Mouse (Mus musculus): Measurements from ENCODE around the gene A630095N17Rik.

The A630095N17Rik gene

DNA sequence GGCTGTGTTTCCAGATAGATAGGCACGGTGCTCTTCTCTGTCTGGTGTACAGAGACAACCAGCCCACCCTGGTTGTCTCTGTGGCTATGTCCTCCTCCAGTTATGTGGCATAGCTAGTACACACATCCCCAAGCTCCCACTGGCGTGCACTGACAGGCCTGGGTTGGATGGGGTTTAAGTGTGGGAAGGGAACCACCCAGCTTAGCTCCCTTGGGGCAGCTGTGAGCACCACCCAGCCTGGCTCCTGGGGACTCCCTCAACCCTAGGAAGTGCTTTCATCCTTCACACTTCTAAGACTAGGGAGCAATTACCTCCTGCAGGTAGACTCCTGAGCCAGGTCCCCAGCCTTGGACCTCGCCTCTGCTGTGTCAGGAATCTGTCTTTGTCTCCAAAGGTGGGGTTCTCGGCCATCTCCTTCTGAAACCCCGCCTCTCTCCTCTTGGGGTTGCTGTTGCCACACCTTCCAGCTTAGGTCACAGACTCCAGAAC lies at the start of gene A630095N17Rik:
Gene A630095N17Rik (minus strand): TSS at position 439 of the 489 bp plus-strand sequence.
- DNase-seq (ENCODE audit: low read depth, low spot score) = no peak

DNA sequence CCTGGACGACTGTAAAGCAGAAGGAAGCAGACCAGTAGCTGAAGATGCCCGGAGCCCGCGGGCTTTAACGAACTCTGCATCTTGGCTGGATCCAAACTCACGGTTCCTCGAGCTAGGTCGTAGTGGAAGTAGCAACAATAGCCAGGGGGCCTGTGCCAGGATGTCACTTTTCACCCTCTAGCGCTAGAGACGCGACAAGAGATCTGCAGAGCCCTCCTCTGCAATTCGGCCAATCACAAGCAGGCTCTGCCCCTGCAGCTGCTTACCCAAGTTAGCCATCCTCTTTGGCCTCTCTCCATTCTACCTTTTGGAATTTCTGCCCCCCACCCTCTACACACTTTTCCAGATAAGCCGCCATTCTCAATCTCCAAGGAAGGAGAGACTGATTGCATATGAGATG lies 46.3 kb upstream of the A630095N17Rik start, which contains the start of gene Resp18:
Gene Resp18 (minus strand): TSS at position 188 of the 400 bp plus-strand sequence.
- no peak for DNase-seq (ENCODE audit: low read depth, low spot score)

DNA sequence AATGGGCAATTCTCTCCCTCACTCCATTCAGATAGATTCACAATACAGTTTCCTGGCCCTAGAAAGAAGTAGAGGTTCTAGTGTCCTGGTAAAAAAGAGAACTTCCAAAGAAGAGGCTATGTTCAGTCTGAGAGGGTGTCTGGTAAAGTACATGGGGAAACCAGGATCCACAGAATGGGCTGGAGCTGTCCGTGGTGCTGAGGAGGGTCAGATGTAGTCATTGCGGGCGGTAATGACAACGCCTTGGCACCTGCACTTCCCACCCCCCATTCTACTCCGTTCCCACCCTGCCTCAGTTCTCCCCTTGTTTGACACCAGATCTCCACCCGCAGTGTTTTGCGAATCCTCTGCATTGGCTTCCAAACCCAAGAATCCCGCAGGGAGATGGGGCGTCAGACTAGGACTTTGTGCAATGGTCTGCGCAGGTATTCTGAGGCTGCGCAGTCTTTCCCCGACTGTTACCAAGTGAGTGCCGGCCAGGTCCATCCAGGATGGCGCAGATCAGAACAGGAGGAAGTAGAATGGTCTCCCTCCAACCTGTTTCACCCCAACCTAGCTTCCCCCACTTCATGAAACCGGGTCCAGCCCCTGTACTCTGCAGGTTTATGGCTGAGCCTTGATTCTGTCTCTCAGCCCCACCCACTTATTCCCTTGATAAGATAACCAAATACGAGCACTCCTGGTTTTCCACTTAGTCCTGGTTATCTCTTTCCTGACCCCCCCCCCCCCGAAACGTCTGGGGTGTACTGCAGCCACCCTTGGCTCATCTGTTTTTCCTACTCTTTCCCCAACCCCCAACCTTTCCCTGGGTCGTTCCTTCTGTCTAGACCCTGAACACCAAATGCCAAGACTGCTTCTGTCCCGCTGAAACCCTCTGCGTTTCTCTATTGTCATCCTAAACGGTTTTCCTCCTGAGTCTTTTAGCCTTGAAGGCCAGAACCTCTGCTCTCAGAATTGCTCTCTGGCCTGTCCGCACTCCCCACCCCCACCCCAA lies 45.6 kb upstream of the A630095N17Rik start:
- peak; percentile 74 for DNase-seq (ENCODE audit: low read depth, low spot score)

DNA sequence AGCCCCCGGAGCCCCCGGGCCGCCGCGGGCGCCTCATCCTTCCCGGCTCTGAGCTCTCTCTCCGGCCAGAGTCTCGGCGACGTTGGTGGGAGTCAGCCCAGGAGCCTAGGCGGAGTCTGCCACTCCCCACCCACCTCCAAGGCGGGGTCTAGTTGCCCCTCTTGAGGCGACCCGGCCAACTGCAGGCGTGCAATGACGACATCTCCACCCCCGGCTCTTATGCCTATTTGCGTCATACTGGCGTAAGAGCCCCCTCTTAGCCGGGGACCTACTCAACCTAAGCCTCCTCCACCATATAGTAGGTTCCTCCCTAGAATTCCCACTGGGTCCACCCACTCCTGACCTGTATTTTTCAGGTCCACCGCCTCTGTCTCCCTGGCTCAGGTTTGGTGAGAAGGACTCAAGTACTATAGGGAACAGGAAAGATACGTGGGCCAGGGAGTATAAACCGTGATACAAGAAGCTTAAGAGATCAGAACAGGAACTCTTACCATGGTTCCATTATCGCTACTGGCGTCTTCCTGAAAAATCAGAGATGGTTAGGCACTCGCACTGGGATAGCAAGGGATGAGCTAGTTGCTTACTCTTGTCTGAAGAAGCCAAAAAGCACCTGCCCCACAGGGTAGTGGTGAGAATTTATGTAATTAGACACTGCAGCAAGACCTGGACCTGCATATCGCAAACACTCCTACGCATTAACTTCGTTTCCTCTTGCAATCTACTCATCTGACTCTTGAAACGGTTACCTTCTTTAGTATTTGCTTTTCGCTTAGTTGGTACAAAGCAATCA lies 32.4 kb upstream of the A630095N17Rik start, which contains the start of gene Ptprn:
Gene Ptprn (minus strand): TSS at position 412 of the 790 bp plus-strand sequence.
- peak; percentile 54 for DNase-seq (ENCODE audit: low read depth, low spot score)

- DNase-seq (ENCODE audit: low read depth, low spot score) = peak; percentile 87
Observed at GRCm38 (mm10) chr1:75262969-75263951, 31.4 kb upstream of the A630095N17Rik start.

GRCm38 (mm10) chr1:75261278-75261677 lies 29.4 kb upstream of the A630095N17Rik start:
- DNase-seq (ENCODE audit: low read depth, low spot score) = no peak

DNA sequence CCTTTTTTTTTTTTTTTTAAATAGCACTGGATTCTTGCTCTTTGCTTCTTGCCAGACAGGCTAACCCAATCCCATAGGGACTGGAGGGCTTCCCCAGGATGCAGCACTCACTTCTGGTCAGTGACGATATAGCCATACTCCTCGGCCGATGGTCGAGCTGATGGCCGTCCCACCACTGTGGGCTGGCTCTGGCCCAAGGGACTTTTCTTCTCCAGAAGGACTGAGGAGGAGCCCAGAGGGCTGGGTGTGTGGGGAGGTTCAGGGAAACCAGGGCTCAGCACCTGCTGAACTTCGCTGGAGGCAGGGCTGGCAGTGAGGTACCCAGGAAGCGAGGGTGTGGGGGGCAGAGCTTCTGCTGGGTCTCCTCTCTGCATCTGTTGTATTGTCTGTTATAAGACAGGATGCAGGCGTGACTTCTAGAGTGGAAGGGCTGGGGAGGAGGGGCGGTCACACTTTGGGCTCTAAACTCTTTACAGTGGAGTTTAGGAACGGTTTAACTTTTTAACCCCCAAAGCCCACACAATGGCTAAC lies 23.7 kb upstream of the A630095N17Rik start:
- no peak for DNase-seq (ENCODE audit: low read depth, low spot score)

DNA sequence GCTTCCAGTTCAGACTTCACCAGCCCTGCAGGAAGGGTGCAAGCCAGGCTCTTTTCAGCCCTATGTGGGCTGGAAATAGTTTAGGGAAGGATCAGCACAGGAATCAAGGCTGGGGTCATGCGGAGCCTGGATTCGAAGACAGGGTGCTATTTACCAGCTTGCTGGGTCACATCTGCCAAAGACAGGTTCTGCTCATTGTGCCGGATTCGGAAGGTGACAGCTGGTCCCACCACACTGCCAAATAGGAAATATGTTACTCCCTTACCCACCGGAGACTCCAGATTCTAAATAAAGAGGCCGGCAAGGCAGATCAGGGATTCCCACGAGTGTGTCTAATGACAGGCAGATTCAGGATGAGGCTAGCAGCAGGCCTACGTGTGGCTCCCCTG lies 22.7 kb upstream of the A630095N17Rik start:
- DNase-seq (ENCODE audit: low read depth, low spot score) = no peak

- peak; percentile 84 for DNase-seq (ENCODE audit: low read depth, low spot score)
Observed at GRCm38 (mm10) chr1:75253849-75254624, 22.1 kb upstream of the A630095N17Rik start.

GRCm38 (mm10) chr1:75253029-75253428 lies 21.1 kb upstream of the A630095N17Rik start:
- peak; percentile 71 for DNase-seq (ENCODE audit: low read depth, low spot score)

DNA sequence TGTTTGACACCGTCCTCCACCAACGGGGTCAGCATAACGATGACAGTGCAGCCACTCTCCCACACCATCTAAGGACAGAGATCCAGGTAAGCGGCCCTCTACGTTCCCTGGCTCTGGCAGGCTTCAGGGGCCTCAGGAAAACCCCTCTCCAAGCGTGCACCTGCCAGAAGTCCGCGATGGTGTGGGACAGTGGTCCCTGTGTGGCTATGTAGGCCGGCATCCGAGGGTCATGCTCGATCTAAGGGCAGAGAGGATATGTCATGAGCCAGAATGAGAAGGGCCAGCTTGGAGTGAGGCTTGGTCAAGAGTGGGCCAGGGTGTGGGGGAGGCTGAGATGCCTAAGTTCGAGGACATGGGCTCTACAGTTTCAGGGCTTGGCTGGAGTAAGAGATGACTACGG lies 20.4 kb upstream of the A630095N17Rik start:
- no peak for DNase-seq (ENCODE audit: low read depth, low spot score)

GRCm38 (mm10) chr1:75251112-75251970 lies 19.4 kb upstream of the A630095N17Rik start:
- DNase-seq (ENCODE audit: low read depth, low spot score) = peak; percentile 91

- DNase-seq (ENCODE audit: low read depth, low spot score) = peak; percentile 52
Observed at GRCm38 (mm10) chr1:75250498-75250897, 18.6 kb upstream of the A630095N17Rik start.

DNA sequence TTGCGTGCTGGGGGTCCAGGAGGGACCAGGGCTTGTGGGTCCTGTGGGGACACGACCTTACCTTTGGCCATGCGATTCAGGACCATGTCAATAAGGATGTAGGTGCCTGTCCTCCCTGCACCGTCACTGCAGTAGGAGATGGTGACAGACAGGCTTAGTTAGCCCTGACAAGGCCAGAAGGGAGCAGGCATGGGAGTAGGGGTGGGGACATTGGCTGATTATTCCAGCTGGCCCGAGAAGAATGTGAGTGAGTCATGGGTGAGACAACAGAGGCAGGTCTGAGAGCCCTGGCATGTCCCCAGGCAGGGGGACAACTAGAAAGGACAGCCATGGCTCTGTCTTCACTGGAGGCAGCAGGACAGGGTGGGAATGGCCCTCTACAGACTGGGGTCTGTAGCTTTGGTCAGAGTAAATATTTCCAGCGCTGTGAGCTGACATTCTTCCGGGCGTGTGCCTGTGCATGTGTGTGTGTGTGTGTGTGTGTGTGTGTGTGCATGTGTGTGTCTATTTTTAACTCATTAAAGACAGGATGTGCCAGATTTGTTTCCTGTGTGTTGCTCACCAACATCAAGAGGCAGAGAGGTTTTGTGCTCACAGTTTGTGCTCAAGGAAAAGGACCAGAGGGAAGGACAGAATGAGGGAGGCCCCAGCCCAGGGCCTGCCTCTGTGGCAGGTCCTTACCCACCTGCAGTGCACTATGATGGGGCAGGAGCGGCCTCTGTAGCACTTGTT lies 16.3 kb upstream of the A630095N17Rik start:
- DNase-seq (ENCODE audit: low read depth, low spot score) = no peak

- no peak for DNase-seq (ENCODE audit: low read depth, low spot score)
Observed at GRCm38 (mm10) chr1:75247071-75247930, 15.4 kb upstream of the A630095N17Rik start.

DNA sequence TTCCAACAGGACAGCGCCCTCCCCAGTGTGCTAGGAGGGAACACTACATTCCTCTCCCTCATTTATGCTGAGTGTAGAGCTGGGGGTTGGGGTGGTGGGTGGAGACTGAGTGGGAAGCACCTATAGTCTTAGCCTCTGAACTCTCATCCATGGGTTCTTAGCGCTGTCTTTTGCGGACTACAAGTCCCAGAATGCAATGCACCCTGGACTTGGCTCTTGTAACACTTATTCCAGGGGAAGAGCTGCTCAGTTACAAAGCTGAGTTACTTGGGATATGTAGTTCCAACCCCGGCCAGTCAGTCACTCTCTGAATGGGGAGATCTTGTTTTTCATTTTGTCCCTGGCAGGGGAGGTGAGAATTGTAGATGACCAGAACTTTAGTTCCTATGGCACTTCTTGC lies 12.9 kb upstream of the A630095N17Rik start:
- DNase-seq (ENCODE audit: low read depth, low spot score) = peak; percentile 92
